Mouse (Mus musculus) left cerebral cortex, postnatal 36 days (tissue): ENCODE data around the gene Dnm1. TPM values are rescaled to one million over a fixed set of nuclear protein-coding genes. Genes with fewer than 3 reads are reported as not detected.
"Not testable (repeated sequence)": the region's sequence is repeated elsewhere in the genome, so short reads cannot be mapped to it uniquely, and the experiment has no call there.

Experiments used
- DNase-seq, 2 experiments: peaks; one replicate each; pipeline ENCODE4 v3.0.0; 2021 to 2022; ENCODE audit warnings: low spot score in 2 of 2, mixed read lengths in 1 of 2
- intact Hi-C: fragments of 180-260 bp; cut with DNase I; formaldehyde crosslinking; loops from one replicate; pipeline ENCODE4 v1.15.1; 2025
- microRNA-seq: library from miRNA; unstranded; fragments of <30 nt; microRNA quantifications from one replicate; pipeline ENCODE4 v1.2.0, GENCODE M21; 2022
- total RNA-seq, 2 experiments: library from RNA; stranded (reverse); gene quantifications; 2 replicates each; pipeline ENCODE4 v1.2.3; 2021

The Dnm1 gene
- total RNA-seq, 2 experiments from 2014 or later: 1,215 to 1,406 TPM

- intact Hi-C loops, DNase-seq: not testable (repeated sequence)
Observed at GRCm38 (mm10) chr2:32295842-32296241, 57.3 kb downstream of the Dnm1 start.

GRCm38 (mm10) chr2:32295285-32295684 lies 57.9 kb downstream of the Dnm1 start:
- no peak for DNase-seq
- intact Hi-C loops: no loop called here

- intact Hi-C loops: no loop called here
- no peak for DNase-seq
Observed at GRCm38 (mm10) chr2:32294348-32294747, 58.8 kb downstream of the Dnm1 start.

GRCm38 (mm10) chr2:32289578-32289977 lies 63.6 kb downstream of the Dnm1 start:
- intact Hi-C loops: loop anchor here (5.0 kb wide), 1 partner anchor 152 kb away; no protein-coding TSS in a partner anchor
- DNase-seq: no peak

- intact Hi-C loops: loop anchor here (5.0 kb wide), 1 partner anchor 151 kb away; no protein-coding TSS in a partner anchor
- DNase-seq: no peak
Observed at GRCm38 (mm10) chr2:32288371-32288931, 64.7 kb downstream of the Dnm1 start.

GRCm38 (mm10) chr2:32287923-32288367 lies 65.2 kb downstream of the Dnm1 start, which contains the start of gene Swi5:
Swi5 (minus strand) TSS chr2:32288075.
- intact Hi-C loops: loop anchor here (5.0 kb wide), 1 partner anchor 151 kb away; no protein-coding TSS in a partner anchor
- peak; percentile 96 to 97 for DNase-seq

GRCm38 (mm10) chr2:32287334-32287840 lies 65.8 kb downstream of the Dnm1 start, which contains the start of gene Golga2:
Golga2 (plus strand) TSS chr2:32287384.
- no peak for DNase-seq
- intact Hi-C loops: loop anchor here (5.0 kb wide), 1 partner anchor 150 kb away; no protein-coding TSS in a partner anchor

- intact Hi-C loops: no loop called here
- DNase-seq: no peak
Observed at GRCm38 (mm10) chr2:32283986-32284385, 69.2 kb downstream of the Dnm1 start.

- no peak for DNase-seq
- intact Hi-C loops: no loop called here
Observed at GRCm38 (mm10) chr2:32282727-32283126, 70.4 kb downstream of the Dnm1 start.

- intact Hi-C loops: no loop called here
- DNase-seq: no peak
Observed at GRCm38 (mm10) chr2:32282289-32282688, 70.8 kb downstream of the Dnm1 start.

GRCm38 (mm10) chr2:32275823-32276222 lies 77.3 kb downstream of the Dnm1 start:
- intact Hi-C loops: no loop called here
- no peak for DNase-seq

GRCm38 (mm10) chr2:32260635-32261034 lies 92.5 kb downstream of the Dnm1 start:
- DNase-seq: no peak
- intact Hi-C loops: no loop called here

GRCm38 (mm10) chr2:32259657-32260417 lies 93.3 kb downstream of the Dnm1 start, which contains the start of gene Uck1:
Uck1 (minus strand) TSS chr2:32260159.
- intact Hi-C loops: no loop called here
- DNase-seq: peak; percentile 89 to 91

- intact Hi-C loops: no loop called here
- no peak for DNase-seq
Observed at GRCm38 (mm10) chr2:32258887-32259533, 94.1 kb downstream of the Dnm1 start.

Small RNA genes within 50 kb of the gene (microRNA-seq; reads per million reads assigned to microRNA genes)
- not detected for gene Gm23363
- not detected for gene Mir199b

Other genes with a start within 250 kb of the Dnm1 start
- 100 to 1,000 TPM; 257 to 259 TPM for gene Prrc2b, start 202.3 kb downstream of the Dnm1 start, total RNA-seq
- gene Pomt1, start 116.7 kb downstream of the Dnm1 start, total RNA-seq: 10 to 100 TPM; 16.3 to 22.1 TPM
- gene Uck1, start 93.2 kb downstream of the Dnm1 start, total RNA-seq: 10 to 100 TPM; 50.1 to 52.6 TPM
- gene Golga2, start 66.0 kb downstream of the Dnm1 start, total RNA-seq: 10 to 100 TPM; 83.4 to 89.9 TPM
- 100 to 1,000 TPM; 207 to 208 TPM for gene Swi5, start 65.3 kb downstream of the Dnm1 start, total RNA-seq
- 10 to 100 TPM; 60.4 to 97.8 TPM for gene Ciz1, start 1.0 kb downstream of the Dnm1 start, total RNA-seq
- gene 1110008P14Rik, start 28.6 kb upstream of the Dnm1 start, total RNA-seq: 100 to 1,000 TPM; 312 to 437 TPM
- gene Lcn2, start 34.9 kb upstream of the Dnm1 start, total RNA-seq: 1 to 10 TPM in 1 of 2 experiments, under 1 TPM in 1; 0.91 to 1.8 TPM
- gene Ptges2, start 42.6 kb upstream of the Dnm1 start, total RNA-seq: 10 to 100 TPM; 40.6 to 54.8 TPM
- 1 to 10 TPM; 3.9 TPM for gene Naif1, start 97.1 kb upstream of the Dnm1 start, total RNA-seq
- gene Slc25a25, start 98.1 kb upstream of the Dnm1 start, total RNA-seq: 10 to 100 TPM; 58.5 to 60.5 TPM
- gene Fam102a, start 182.0 kb upstream of the Dnm1 start, total RNA-seq: 10 to 100 TPM; 53.6 to 68.9 TPM
- gene Dpm2, start 217.5 kb upstream of the Dnm1 start, total RNA-seq: 10 to 100 TPM; 74.8 to 77.0 TPM
- 10 to 100 TPM in 1 of 2 experiments, 1 to 10 TPM in 1; 9.2 to 11.7 TPM for gene Pip5kl1, start 221.5 kb upstream of the Dnm1 start, total RNA-seq
- 1 to 10 TPM; 1.1 to 1.4 TPM for gene 9430097D07Rik, start 222.3 kb upstream of the Dnm1 start, total RNA-seq
- gene St6galnac4, start 233.8 kb upstream of the Dnm1 start, total RNA-seq: 10 to 100 TPM; 36.7 to 39.1 TPM
- gene St6galnac6, start 246.4 kb upstream of the Dnm1 start, total RNA-seq: 100 to 1,000 TPM; 121 to 135 TPM